Mouse (Mus musculus) embryonic facial prominence, embryonic 11.5 days (tissue): Measurements from ENCODE around the gene Frat1. TPM values are rescaled to one million over a fixed set of nuclear protein-coding genes. Genes with fewer than 3 reads are reported as not detected.
"Not testable (repeated sequence)": the region's sequence is repeated elsewhere in the genome, so short reads cannot be mapped to it uniquely, and the experiment has no call there.

Experiments
- ATAC-seq: fragments of 200-750 bp; cut with Nextera tagmentation; replicated peaks from 2 replicates; pipeline ENCODE4 v1.8.0; 2017; ENCODE audit warnings: low read depth; ENCODE audit not compliant: insufficient number of reproducible peaks, low FRiP score, low TSS enrichment
- DNase-seq: peaks from one replicate; pipeline ENCODE4 v3.0.0-alpha.2; 2015; ENCODE audit warnings: low spot score
- H3K27ac ChIP-seq: fragments of 300-500 bp; sonication (generic); replicated peaks from 2 replicates; pipeline ENCODE4 v1.5.1; 2014; ENCODE audit warnings: mild to moderate bottlenecking, low read depth, low read length, control low read depth
- H3K27me3 ChIP-seq: fragments of 300-500 bp; sonication (generic); 2 replicates; pipeline ENCODE4 v1.6.1; 2014; ENCODE audit warnings: mild to moderate bottlenecking, low read length, moderate library complexity, mixed read lengths; ENCODE audit not compliant: control insufficient read depth, insufficient read depth
- H3K36me3 ChIP-seq: fragments of 300-500 bp; sonication (generic); replicated peaks from 2 replicates; pipeline ENCODE4 v1.6.1; 2014; ENCODE audit warnings: low read depth, mild to moderate bottlenecking, low read length, moderate library complexity, mixed read lengths; ENCODE audit not compliant: control insufficient read depth, insufficient read depth
- H3K4me1 ChIP-seq: fragments of 300-500 bp; sonication (generic); 2 replicates; pipeline ENCODE4 v1.6.1; 2014; ENCODE audit warnings: low read length, mixed read lengths; ENCODE audit not compliant: control insufficient read depth, insufficient read depth
- H3K4me2 ChIP-seq: fragments of 300-500 bp; sonication (generic); 2 replicates; pipeline ENCODE4 v1.6.1; 2014; ENCODE audit warnings: low read depth, mild to moderate bottlenecking, control low read depth, low read length, moderate library complexity
- H3K4me3 ChIP-seq: fragments of 300-500 bp; sonication (generic); 2 replicates; pipeline ENCODE4 v1.5.1; 2014; ENCODE audit warnings: low read depth, low read length, control low read depth
- H3K9ac ChIP-seq: fragments of 300-500 bp; sonication (generic); replicated peaks from 2 replicates; pipeline ENCODE4 v1.6.1; 2014; ENCODE audit warnings: mild to moderate bottlenecking, control low read depth, low read length
- H3K9me3 ChIP-seq: fragments of 300-500 bp; sonication (generic); replicated peaks from 2 replicates; pipeline ENCODE4 v1.6.1; 2016; ENCODE audit warnings: mild to moderate bottlenecking, low read length, inconsistent platforms, mixed read lengths; ENCODE audit not compliant: control insufficient read depth
- WGBS: fragments of 180-500 bp; shearing (Covaris S2); extraction: QIAGEN DNeasy Blood & Tissue Kit; methylation state at CpG from one replicate; pipeline ENCODE4 v1.1.7; 2014; 5-methylcytosine and 5-hydroxymethylcytosine counted together
- polyA plus RNA-seq: library from polyadenylated mRNA; unstranded; fragments of >200 nt; fragmentation: Nextera tagmentation; extraction: Ambion mirVana; gene quantifications from 2 replicates; pipeline ENCODE4 v1.2.1, GENCODE M21; 2014

Gene Frat1
- polyA plus RNA-seq, 1 experiment from 2014 or later, result 7.9 TPM

GRCm38 (mm10) chr19:41847091-41847581 lies 17.4 kb downstream of the Frat1 start:
- Histone ChIP-seq H3K9ac (peak overlapping the region; percentile 64), H3K4me3 (peak overlapping the region; percentile 58), H3K27ac (no peak overlapping the region; the same call in 1 of the 2 replicates), H3K9me3 (no peaks in the 10 kb centered on the region), H3K36me3 (no peaks in the 10 kb centered on the region), H3K4me2 (peak overlapping the region; percentile 84), H3K4me1 (no peaks in the 10 kb centered on the region), H3K27me3 (no peaks in the 10 kb centered on the region)
- ATAC-seq (peak; percentile 17; the same call in 1 of the 2 replicates), DNase-seq (peak; percentile 35)
- under 1% methylated on average over 60 of the region's 64 CpGs for WGBS

DNA sequence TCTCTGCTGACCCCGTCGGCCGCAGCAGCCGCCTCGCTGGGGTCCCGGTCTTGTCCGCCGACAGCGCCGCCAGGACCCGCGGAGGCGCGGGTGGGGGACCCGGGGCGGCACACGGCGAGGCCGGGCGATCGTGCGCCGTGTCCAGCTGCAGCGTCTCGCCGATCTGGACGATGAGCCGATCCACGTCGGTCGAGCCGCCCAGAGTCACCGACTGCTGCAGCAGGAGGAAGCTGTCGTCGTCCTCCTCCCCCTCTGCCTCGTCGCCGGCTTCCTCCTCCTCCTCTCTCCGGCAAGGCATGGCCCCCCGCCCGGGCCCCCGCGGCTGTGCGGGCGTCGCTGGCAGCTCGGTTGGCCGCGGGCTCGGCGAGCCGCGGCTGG lies 17.8 kb downstream of the Frat1 start:
- Histone ChIP-seq H3K9ac (peak overlapping the region; percentile 64), H3K4me2 (peak overlapping the region; percentile 84), H3K4me3 (peak overlapping the region; percentile 58), H3K27ac (peak overlapping the region; percentile 75)
- not testable (repeated sequence) for H3K9me3 ChIP-seq, H3K4me1 ChIP-seq, H3K27me3 ChIP-seq, H3K36me3 ChIP-seq
- ATAC-seq (peak; percentile 19), DNase-seq (peak; percentile 39)
- WGBS, result 0% methylated on average over 22 of the region's 53 CpGs

DNA sequence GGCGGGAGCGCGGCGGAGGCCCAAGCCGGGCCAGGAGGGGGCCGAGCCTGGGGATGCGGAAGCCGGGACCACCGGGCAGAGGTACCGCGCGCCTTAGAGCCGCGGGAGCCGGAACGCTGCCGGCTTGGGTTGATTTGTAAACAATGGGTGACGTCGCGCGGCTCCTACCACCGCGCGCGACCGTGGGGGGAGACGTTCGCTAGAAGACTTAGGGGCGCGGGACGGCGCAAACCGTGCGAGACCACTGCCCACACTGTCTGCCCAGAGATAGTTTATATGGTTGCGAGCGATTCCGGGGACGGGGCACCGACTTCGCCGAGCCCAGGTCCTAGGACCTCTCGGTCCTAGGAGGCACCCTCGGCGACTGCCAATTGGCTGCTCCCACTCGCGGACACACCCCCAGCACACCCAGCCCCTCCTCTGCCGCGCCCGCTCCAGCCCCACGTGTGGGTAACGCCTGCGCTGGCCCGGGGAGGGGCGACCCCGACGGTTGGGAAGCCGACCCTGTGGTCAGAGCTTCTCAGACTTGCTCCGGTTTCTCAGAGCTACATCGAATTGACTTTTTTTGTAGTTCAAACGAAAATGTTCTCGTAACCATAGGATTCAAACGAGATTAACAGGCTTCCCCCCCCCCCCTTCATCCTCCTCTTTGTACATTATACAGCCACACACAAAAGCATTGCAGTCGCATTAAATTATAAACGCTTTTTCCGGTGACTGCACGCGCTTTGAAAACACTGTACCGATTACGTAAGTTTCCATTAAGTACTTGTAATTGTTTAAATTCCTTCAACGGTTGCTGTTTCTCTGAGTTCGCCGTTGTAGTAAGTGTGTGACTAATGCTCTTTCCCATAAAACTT lies 18.5 kb downstream of the Frat1 start, which contains the start of gene Frat2:
Gene Frat2 (minus strand): TSS at position 141 of the 860 bp plus-strand sequence.
- WGBS, result under 1% methylated on average over 71 of the region's 72 CpGs
- peak; percentile 92 for ATAC-seq
- DNase-seq, result peak; percentile 91

GRCm38 (mm10) chr19:41850021-41850718 lies 20.4 kb downstream of the Frat1 start:
- Histone ChIP-seq H3K4me3 (no peak overlapping the region), H3K4me1 (no peaks in the 10 kb centered on the region), H3K9ac (no peak overlapping the region), H3K27ac (no peak overlapping the region; the same call in 1 of the 2 replicates), H3K4me2 (no peak overlapping the region), H3K36me3 (no peaks in the 10 kb centered on the region), H3K27me3 (no peaks in the 10 kb centered on the region), H3K9me3 (no peaks in the 10 kb centered on the region)
- WGBS, result 18% methylated on average over 6 of the region's 6 CpGs
- peak; percentile 2 for DNase-seq
- no peak for ATAC-seq

More for the DNA sequence above, 18.5 kb downstream of the Frat1 start, which contains the start of gene Frat2:
- Histone ChIP-seq H3K27ac (peak within 1 kb of the TSS; percentile 75), H3K4me3 (peak within 1 kb of the TSS; percentile 58), H3K4me1 (no peaks in the 10 kb centered on the region), H3K9me3 (no peaks in the 10 kb centered on the region), H3K9ac (peak within 1 kb of the TSS; percentile 64), H3K36me3 (no peaks in the 10 kb centered on the region), H3K27me3 (no peaks in the 10 kb centered on the region), H3K4me2 (peak within 1 kb of the TSS; percentile 84)

- H3K4me2 ChIP-seq, result no peak overlapping the region; the same call in 1 of the 2 replicates
- no peak for ATAC-seq
- H3K36me3 ChIP-seq, result no peaks in the 10 kb centered on the region
- H3K4me3 ChIP-seq, result no peak overlapping the region
- DNase-seq, result peak; percentile 38
- 21% methylated on average over 14 of the region's 14 CpGs for WGBS
- no peaks in the 10 kb centered on the region for H3K4me1 ChIP-seq
- peak overlapping the region; percentile 17; the same call in 1 of the 2 replicates for H3K27ac ChIP-seq
- peak overlapping the region; percentile 6; the same call in 1 of the 2 replicates for H3K9ac ChIP-seq
- H3K9me3 ChIP-seq, result no peaks in the 10 kb centered on the region
- no peaks in the 10 kb centered on the region for H3K27me3 ChIP-seq
Measured at GRCm38 (mm10) chr19:41850719-41851543, 21.2 kb downstream of the Frat1 start.

- ATAC-seq, result no peak
- Histone ChIP-seq H3K9me3 (no peaks in the 10 kb centered on the region), H3K9ac (no peak overlapping the region), H3K4me1 (no peaks in the 10 kb centered on the region), H3K4me2 (no peak overlapping the region), H3K36me3 (no peaks in the 10 kb centered on the region), H3K4me3 (no peak overlapping the region), H3K27me3 (no peaks in the 10 kb centered on the region), H3K27ac (no peak overlapping the region)
- DNase-seq, result no peak
- 85% methylated on average over 4 of the region's 4 CpGs for WGBS
Measured at GRCm38 (mm10) chr19:41852423-41852822, 22.7 kb downstream of the Frat1 start.

DNA sequence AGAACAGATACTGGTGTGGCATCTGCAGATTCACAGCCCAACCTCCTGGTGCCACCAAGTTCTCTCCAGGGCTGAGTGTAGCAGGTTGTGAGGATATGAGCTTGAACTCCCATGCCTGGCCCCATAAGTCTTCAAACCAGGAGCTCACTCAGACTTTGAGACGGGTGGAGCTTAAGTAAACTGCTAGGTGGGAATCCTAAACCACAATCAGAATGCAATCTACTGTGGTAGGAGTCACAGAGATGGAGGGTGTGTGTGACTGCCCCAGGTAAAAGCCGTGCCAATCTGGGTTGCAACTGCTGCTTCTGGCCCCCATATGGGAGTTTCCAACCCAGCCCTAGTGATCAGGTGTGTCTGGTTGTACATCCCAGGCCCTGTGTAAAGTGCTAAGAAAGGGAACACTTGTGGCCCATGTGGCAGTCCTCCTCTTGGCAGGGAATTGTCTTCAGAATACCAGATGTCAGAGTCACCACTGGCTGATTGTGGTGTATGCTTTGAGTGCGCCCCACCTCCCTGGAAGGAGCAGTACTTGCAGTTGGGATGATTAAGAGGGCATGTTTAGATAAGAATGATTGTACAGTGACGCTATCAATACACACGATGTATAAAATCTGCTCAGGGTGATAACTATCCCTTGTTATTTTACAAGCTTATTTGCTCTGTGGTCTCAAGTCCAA lies 27.5 kb downstream of the Frat1 start:
- no peaks in the 10 kb centered on the region for H3K4me1 ChIP-seq
- 81% methylated on average over 5 of the region's 5 CpGs for WGBS
- DNase-seq (no peak), ATAC-seq (no peak)
- H3K27me3 ChIP-seq, result no peaks in the 10 kb centered on the region
- H3K36me3 ChIP-seq, result no peaks in the 10 kb centered on the region
- H3K9me3 ChIP-seq, result no peaks in the 10 kb centered on the region
- no peak overlapping the region for H3K27ac ChIP-seq
- no peak overlapping the region for H3K9ac ChIP-seq
- no peak overlapping the region for H3K4me2 ChIP-seq
- no peak overlapping the region for H3K4me3 ChIP-seq
